Mouse (Mus musculus): ENCODE measurements around the gene Olfr550. TPM values are rescaled to one million over a fixed set of nuclear protein-coding genes. Genes with fewer than 3 reads are reported as not detected.

Olfr550 gene
- total and polyA plus RNA-seq, 2 experiments, result not detected

GRCm38 (mm10) chr7:102553279-102553678 lies 18.0 kb upstream of the Olfr550 start:
- no peaks in the 10 kb centered on the region for H3K27me3 ChIP-seq (ENCODE audit: control insufficient read depth, insufficient read depth, low read length)
- no peak overlapping the region for H3K9ac ChIP-seq (ENCODE audit: low read depth, low read length)
- 74% methylated on average over 3 of the region's 3 CpGs for WGBS
- H3K27ac ChIP-seq (replicated peaks; ENCODE audit: insufficient read depth, low read depth, low read length), result no peak overlapping the region
- no peaks in the 10 kb centered on the region for H3K79me2 ChIP-seq (ENCODE audit: control insufficient read depth, insufficient read depth, low read length)
- no peaks in the 10 kb centered on the region for H3K36me3 ChIP-seq (ENCODE audit: control insufficient read depth, insufficient read depth, low read length)
- H3K4me1 ChIP-seq (ENCODE audit: control insufficient read depth, insufficient read depth, low read length), result no peaks in the 10 kb centered on the region
- H3K4me3 ChIP-seq (ENCODE audit: insufficient read depth, low read depth, low read length), result no peak overlapping the region
- no peak for DNase-seq (ENCODE audit: extremely low read depth, low read depth, low spot score)
- TF ChIP-seq POLR2A (IDR thresholded peaks at IDR 0.05; ENCODE audit: extremely low read depth, insufficient read depth, low read length) (no peak), CTCF (IDR thresholded peaks at IDR 0.05; ENCODE audit: low read depth, low read length) (no peak)

- 11% methylated on average over 10 of the region's 10 CpGs for WGBS
- peak within 1 kb of the TSS; percentile 73 for H3K9ac ChIP-seq (ENCODE audit: low read depth, low read length)
- no peaks in the 10 kb centered on the region for H3K27me3 ChIP-seq (ENCODE audit: control insufficient read depth, insufficient read depth, low read length)
These were observed 5.9 kb upstream of the Olfr550 start, which contains the start of gene Trim21 for GRCm38 (mm10) chr7:102564999-102565997. Gene Trim21 (minus strand): TSS chr7:102565486.

DNA sequence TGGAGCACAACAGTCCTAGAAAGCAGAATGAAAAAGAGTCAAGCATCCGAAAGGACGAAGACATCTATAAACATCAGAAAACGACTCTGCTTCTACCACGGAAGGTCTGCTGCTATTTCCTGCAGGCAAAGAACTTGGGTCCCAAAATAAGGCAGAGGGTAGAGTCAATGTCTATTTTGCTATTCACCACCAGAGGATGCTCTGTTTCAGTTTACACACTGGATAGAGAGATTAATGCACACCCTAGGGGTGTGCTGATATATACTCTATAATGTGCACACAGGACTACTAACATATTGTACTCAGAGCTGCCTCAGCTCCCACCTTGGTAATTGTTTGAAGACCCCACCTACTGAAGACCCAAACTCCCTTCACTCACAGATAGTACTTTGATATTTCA lies 5.0 kb upstream of the Olfr550 start:
- no peak overlapping the region for H3K27ac ChIP-seq (replicated peaks; ENCODE audit: insufficient read depth, low read depth, low read length)
- no peak for TF ChIP-seq CTCF (IDR thresholded peaks at IDR 0.05; ENCODE audit: low read depth, low read length)
- no peak for TF ChIP-seq POLR2A (IDR thresholded peaks at IDR 0.05; ENCODE audit: extremely low read depth, insufficient read depth, low read length)
- no peaks in the 10 kb centered on the region for H3K27me3 ChIP-seq (ENCODE audit: control insufficient read depth, insufficient read depth, low read length)
- H3K36me3 ChIP-seq (ENCODE audit: control insufficient read depth, insufficient read depth, low read length), result peaks cover 11% of the 10 kb centered on the region; the same call in 1 of the 2 replicates
- no peaks in the 10 kb centered on the region for H3K79me2 ChIP-seq (ENCODE audit: control insufficient read depth, insufficient read depth, low read length)
- H3K4me3 ChIP-seq (ENCODE audit: insufficient read depth, low read depth, low read length), result no peak overlapping the region
- 94% methylated on average over 4 of the region's 4 CpGs for WGBS
- peaks cover 4% of the 10 kb centered on the region; the same call in 1 of the 2 replicates for H3K4me1 ChIP-seq (ENCODE audit: control insufficient read depth, insufficient read depth, low read length)
- no peak overlapping the region for H3K9ac ChIP-seq (ENCODE audit: low read depth, low read length)
- DNase-seq (ENCODE audit: extremely low read depth, low read depth, low spot score), result no peak

More at GRCm38 (mm10) chr7:102564999-102565997, 5.9 kb upstream of the Olfr550 start, which contains the start of gene Trim21:
- peak within 1 kb of the TSS; percentile 64 for H3K27ac ChIP-seq (replicated peaks; ENCODE audit: insufficient read depth, low read depth, low read length)
- H3K4me3 ChIP-seq (ENCODE audit: insufficient read depth, low read depth, low read length), result peak within 1 kb of the TSS; percentile 58
- no peaks in the 10 kb centered on the region for H3K79me2 ChIP-seq (ENCODE audit: control insufficient read depth, insufficient read depth, low read length)
- H3K36me3 ChIP-seq (ENCODE audit: control insufficient read depth, insufficient read depth, low read length), result peaks cover 20% of the 10 kb centered on the region
- peak; percentile 96 for DNase-seq (ENCODE audit: extremely low read depth, low read depth, low spot score)
- no peak for TF ChIP-seq CTCF (IDR thresholded peaks at IDR 0.05; ENCODE audit: low read depth, low read length)
- 0 out of 2 replicates have a peak, but pooled peaks have one; percentile 23 for TF ChIP-seq POLR2A (IDR thresholded peaks at IDR 0.05; ENCODE audit: extremely low read depth, insufficient read depth, low read length)
- peaks cover 4% of the 10 kb centered on the region; the same call in 1 of the 2 replicates for H3K4me1 ChIP-seq (ENCODE audit: control insufficient read depth, insufficient read depth, low read length)

DNA sequence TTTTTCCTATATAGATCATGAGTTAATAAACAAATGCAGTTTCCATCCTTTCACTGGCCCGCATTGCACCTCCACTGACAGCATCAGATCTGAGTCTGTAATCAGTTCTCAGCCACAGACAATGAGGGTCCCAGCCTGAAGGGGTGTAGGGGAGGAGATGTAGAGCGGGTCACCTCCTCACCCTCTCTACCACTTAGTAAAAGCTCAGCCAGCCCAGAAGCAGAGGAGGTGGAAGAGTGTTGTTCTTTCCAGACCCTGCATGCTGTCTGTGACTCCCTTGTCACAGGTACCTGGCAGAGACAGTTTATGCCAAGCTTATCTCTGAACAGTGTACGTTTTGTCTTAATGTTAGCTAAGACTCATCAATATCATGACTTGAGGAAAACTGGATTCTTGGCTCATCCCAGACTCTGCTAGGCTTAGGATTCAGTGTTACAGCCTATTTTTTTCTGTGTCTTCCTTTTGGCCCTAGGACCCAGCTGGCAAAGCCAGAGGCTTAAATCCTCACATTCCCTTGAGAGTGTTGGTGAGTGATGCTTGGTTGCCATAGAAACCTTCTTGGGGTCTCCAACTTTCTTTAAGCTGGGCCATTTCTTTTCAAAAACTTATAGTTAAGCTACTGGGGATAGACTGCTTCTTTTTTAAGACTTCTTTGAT lies 2.1 kb downstream of the Olfr550 start:
- DNase-seq (ENCODE audit: extremely low read depth, low read depth, low spot score), result no peak
- H3K27ac ChIP-seq (replicated peaks; ENCODE audit: insufficient read depth, low read depth, low read length), result no peak overlapping the region
- H3K4me3 ChIP-seq (ENCODE audit: insufficient read depth, low read depth, low read length), result no peak overlapping the region
- WGBS, result 91% methylated on average over 3 of the region's 3 CpGs
- no peaks in the 10 kb centered on the region for H3K79me2 ChIP-seq (ENCODE audit: control insufficient read depth, insufficient read depth, low read length)
- H3K36me3 ChIP-seq (ENCODE audit: control insufficient read depth, insufficient read depth, low read length), result no peaks in the 10 kb centered on the region
- H3K27me3 ChIP-seq (ENCODE audit: control insufficient read depth, insufficient read depth, low read length), result no peaks in the 10 kb centered on the region
- H3K9ac ChIP-seq (ENCODE audit: low read depth, low read length), result no peak overlapping the region
- no peaks in the 10 kb centered on the region for H3K4me1 ChIP-seq (ENCODE audit: control insufficient read depth, insufficient read depth, low read length)
- TF ChIP-seq CTCF (IDR thresholded peaks at IDR 0.05; ENCODE audit: low read depth, low read length), result no peak
- TF ChIP-seq POLR2A (IDR thresholded peaks at IDR 0.05; ENCODE audit: extremely low read depth, insufficient read depth, low read length), result no peak

GRCm38 (mm10) chr7:102575998-102576397 lies 4.8 kb downstream of the Olfr550 start:
- TF ChIP-seq CTCF (IDR thresholded peaks at IDR 0.05; ENCODE audit: low read depth, low read length) (no peak), POLR2A (IDR thresholded peaks at IDR 0.05; ENCODE audit: extremely low read depth, insufficient read depth, low read length) (no peak)

More at GRCm38 (mm10) chr7:102575998-102576397, 4.8 kb downstream of the Olfr550 start:
- no peak overlapping the region for H3K4me3 ChIP-seq (ENCODE audit: insufficient read depth, low read depth, low read length)
- no peaks in the 10 kb centered on the region for H3K36me3 ChIP-seq (ENCODE audit: control insufficient read depth, insufficient read depth, low read length)
- DNase-seq (ENCODE audit: extremely low read depth, low read depth, low spot score), result no peak
- H3K9ac ChIP-seq (ENCODE audit: low read depth, low read length), result no peak overlapping the region
- no peak overlapping the region for H3K27ac ChIP-seq (replicated peaks; ENCODE audit: insufficient read depth, low read depth, low read length)
- no peaks in the 10 kb centered on the region for H3K4me1 ChIP-seq (ENCODE audit: control insufficient read depth, insufficient read depth, low read length)
- 71% methylated on average over 6 of the region's 6 CpGs for WGBS
- no peaks in the 10 kb centered on the region for H3K27me3 ChIP-seq (ENCODE audit: control insufficient read depth, insufficient read depth, low read length)
- no peaks in the 10 kb centered on the region for H3K79me2 ChIP-seq (ENCODE audit: control insufficient read depth, insufficient read depth, low read length)

All from liver, adult 2 months (tissue).